Mouse (Mus musculus): ENCODE results near the gene Vtn. TPM values are rescaled to one million over a fixed set of nuclear protein-coding genes. Genes with fewer than 3 reads are reported as not detected.

Vtn gene
- 6.4 and 10.8 TPM in 2 replicates for polyA plus RNA-seq (2012; ENCODE audit: insufficient read depth, insufficient read length, missing spikeins)

GRCm38 (mm10) chr11:78499004-78499403 is at the start of gene Vtn:
Gene Vtn (plus strand): TSS chr11:78499091.
- Histone ChIP-seq H3K4me3 (ENCODE audit: insufficient read depth, low read depth, low read length) (peak within 1 kb of the TSS; percentile 61), H3K27ac (replicated peaks; ENCODE audit: low read depth, low read length) (peak within 1 kb of the TSS; percentile 35; the same call in 1 of the 2 replicates), H3K4me1 (ENCODE audit: control insufficient read depth, insufficient read depth, insufficient read length, low read length) (no peaks in the 10 kb centered on the region)

- H3K4me3 ChIP-seq (ENCODE audit: insufficient read depth, low read depth, low read length) = no peak overlapping the region
- no peak overlapping the region for H3K27ac ChIP-seq (replicated peaks; ENCODE audit: low read depth, low read length)
Observed at GRCm38 (mm10) chr11:78450337-78450736, 48.6 kb upstream of the Vtn start.

GRCm38 (mm10) chr11:78453675-78454074 is 45.2 kb upstream of the Vtn start:
- Histone ChIP-seq H3K4me3 (ENCODE audit: insufficient read depth, low read depth, low read length) (no peak overlapping the region), H3K4me1 (ENCODE audit: control insufficient read depth, insufficient read depth, insufficient read length, low read length) (no peaks in the 10 kb centered on the region), H3K27ac (replicated peaks; ENCODE audit: low read depth, low read length) (no peak overlapping the region)

More at GRCm38 (mm10) chr11:78450337-78450736, 48.6 kb upstream of the Vtn start:
- no peaks in the 10 kb centered on the region for H3K4me1 ChIP-seq (ENCODE audit: control insufficient read depth, insufficient read depth, insufficient read length, low read length)

DNA sequence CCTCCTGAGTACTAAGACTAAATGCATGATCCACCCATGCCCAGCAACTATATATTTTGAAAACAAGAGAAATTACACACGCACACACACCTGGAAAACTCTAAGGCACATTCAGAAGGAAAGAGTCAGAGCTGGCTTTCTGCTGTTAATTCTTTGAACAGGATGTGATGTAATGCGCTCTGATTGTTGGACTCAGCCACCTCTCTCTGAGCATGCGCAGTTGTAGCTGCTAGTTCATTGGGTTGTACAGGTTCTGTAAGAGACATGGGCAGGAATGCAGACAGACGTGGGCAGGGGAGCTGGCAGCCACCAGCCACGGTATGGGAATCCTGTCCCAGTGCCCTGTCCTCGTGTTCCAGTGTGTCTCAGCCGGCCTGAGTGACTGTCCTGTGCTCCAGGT is 44.6 kb upstream of the Vtn start:
- H3K4me3 ChIP-seq (ENCODE audit: insufficient read depth, low read depth, low read length) = no peak overlapping the region
- H3K4me1 ChIP-seq (ENCODE audit: control insufficient read depth, insufficient read depth, insufficient read length, low read length) = no peaks in the 10 kb centered on the region
- no peak overlapping the region for H3K27ac ChIP-seq (replicated peaks; ENCODE audit: low read depth, low read length)

- Histone ChIP-seq H3K4me1 (ENCODE audit: control insufficient read depth, insufficient read depth, insufficient read length, low read length) (no peaks in the 10 kb centered on the region), H3K27ac (replicated peaks; ENCODE audit: low read depth, low read length) (no peak overlapping the region), H3K4me3 (ENCODE audit: insufficient read depth, low read depth, low read length) (no peak overlapping the region)
Observed at GRCm38 (mm10) chr11:78455308-78455707, 43.6 kb upstream of the Vtn start.

DNA sequence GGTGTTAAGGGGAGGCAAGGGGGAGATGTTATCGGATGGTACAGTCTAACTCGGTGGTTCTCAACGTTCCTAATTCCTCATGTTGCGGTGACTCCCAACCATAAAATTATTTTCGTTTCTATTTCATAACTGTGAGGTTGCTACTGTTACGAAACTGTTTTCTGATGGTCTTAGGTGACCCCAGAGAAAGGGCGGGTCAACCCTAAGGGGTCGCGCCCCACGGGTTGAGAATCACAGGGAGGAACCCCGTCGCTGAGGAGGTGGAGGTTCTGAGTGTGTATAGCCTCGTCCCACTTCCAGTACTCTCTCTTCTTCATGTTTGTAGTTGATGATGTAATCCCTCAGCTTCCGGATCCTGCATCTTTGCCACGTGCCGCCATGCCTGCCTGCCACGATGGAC is 40.2 kb upstream of the Vtn start:
- Histone ChIP-seq H3K27ac (replicated peaks; ENCODE audit: low read depth, low read length) (no peak overlapping the region), H3K4me1 (ENCODE audit: control insufficient read depth, insufficient read depth, insufficient read length, low read length) (no peaks in the 10 kb centered on the region), H3K4me3 (ENCODE audit: insufficient read depth, low read depth, low read length) (no peak overlapping the region)

GRCm38 (mm10) chr11:78461894-78462293 is 37.0 kb upstream of the Vtn start:
- no peak overlapping the region for H3K4me3 ChIP-seq (ENCODE audit: insufficient read depth, low read depth, low read length)
- H3K27ac ChIP-seq (replicated peaks; ENCODE audit: low read depth, low read length) = no peak overlapping the region
- peaks cover 3% of the 10 kb centered on the region for H3K4me1 ChIP-seq (ENCODE audit: control insufficient read depth, insufficient read depth, insufficient read length, low read length)

DNA sequence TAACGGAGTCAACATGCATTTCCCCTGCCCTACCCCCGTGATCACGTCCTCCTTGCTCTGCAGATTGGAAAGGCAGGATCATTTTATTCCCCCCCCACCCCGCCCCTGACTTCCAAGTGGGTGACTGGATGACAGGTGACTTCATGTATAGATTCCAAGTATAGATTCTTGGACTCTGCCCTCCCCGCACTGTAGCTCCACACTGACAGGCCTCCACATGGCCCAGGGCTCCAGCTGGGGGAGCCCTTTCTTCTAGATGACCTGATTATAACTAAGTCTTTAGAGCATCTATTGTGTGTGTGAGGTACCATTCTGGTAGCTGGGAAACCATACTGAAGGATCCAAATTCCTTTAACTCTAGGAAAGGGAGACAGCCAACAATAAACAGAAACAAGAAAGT is 36.2 kb upstream of the Vtn start:
- Histone ChIP-seq H3K4me1 (ENCODE audit: control insufficient read depth, insufficient read depth, insufficient read length, low read length) (peaks cover 3% of the 10 kb centered on the region), H3K27ac (replicated peaks; ENCODE audit: low read depth, low read length) (no peak overlapping the region), H3K4me3 (ENCODE audit: insufficient read depth, low read depth, low read length) (no peak overlapping the region)

DNA sequence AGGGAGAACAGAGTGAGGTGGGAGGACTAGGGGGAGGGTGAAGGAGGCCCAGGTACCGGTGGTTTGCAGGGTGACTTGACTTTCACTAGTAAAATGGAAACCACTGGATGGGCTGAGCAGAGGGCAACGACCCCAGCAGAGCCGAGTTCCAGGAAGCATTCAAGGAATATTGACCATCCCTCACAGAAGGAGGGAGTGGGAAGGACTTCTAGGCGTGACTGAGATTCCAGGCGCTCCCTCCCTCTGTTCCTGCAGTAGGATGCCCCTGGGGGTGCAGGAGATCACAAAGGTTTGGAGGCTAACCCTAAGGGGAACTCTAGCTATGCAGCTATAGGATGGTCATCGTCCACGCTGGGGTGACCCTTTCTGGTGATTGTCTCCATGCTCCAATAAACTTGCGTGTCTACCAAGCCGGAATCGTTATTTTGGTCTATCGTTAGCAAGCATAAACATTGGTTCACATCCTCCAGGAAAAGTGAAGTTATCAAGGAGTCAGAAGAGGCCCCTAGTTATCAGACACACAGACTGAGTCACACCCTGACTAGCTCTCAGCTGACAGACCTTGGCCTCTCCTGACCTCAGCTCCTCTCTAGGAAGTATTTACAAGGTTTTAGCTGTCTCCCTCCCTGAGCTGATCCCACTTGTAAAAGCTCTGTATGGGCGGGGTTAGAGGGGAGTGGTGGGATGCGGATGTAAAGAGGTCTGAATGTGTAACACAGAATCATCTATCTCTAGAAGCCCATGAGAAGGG is 35.4 kb upstream of the Vtn start:
- peaks cover 3% of the 10 kb centered on the region for H3K4me1 ChIP-seq (ENCODE audit: control insufficient read depth, insufficient read depth, insufficient read length, low read length)
- no peak overlapping the region for H3K27ac ChIP-seq (replicated peaks; ENCODE audit: low read depth, low read length)
- H3K4me3 ChIP-seq (ENCODE audit: insufficient read depth, low read depth, low read length) = no peak overlapping the region

GRCm38 (mm10) chr11:78465116-78465515 is 33.8 kb upstream of the Vtn start:
- H3K4me1 ChIP-seq (ENCODE audit: control insufficient read depth, insufficient read depth, insufficient read length, low read length) = peaks cover 3% of the 10 kb centered on the region
- H3K27ac ChIP-seq (replicated peaks; ENCODE audit: low read depth, low read length) = no peak overlapping the region; the same call in 1 of the 2 replicates
- peak overlapping the region; percentile 7; the same call in 1 of the 2 replicates for H3K4me3 ChIP-seq (ENCODE audit: insufficient read depth, low read depth, low read length)

DNA sequence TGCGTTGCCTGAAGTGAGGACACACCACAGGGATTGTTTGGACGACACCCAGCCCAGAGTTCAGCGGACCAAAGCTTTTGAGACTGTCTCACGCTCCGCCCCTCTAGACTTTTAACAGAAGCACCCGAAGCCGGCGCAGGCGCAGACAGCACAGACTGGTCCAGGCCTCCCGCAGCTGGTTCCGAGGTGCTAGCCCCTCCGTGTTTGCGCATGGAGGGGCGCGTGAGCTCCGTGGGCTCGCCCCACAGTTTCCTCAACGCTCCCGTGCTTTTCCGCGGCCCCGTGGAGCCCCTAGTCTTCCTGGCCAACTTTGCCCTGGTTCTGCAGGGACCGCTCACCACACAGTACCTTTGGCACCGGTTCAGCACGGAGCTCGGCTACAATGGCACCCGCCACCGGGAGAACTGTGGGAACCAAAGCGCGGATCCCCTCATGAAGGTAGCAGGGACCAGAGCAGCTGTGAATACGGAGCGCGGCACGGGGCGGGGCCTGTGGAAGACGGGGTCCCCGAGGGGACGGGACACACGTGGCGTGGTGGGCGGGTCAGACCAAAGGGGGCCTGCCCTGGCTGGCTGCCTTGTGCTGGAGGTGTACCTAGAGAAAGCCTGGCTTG is 33.2 kb upstream of the Vtn start, which contains the start of gene Slc46a1:
Slc46a1 (plus strand) TSS at position 130 of the 613 bp plus-strand sequence.
- Histone ChIP-seq H3K4me3 (ENCODE audit: insufficient read depth, low read depth, low read length) (peak within 1 kb of the TSS; percentile 79), H3K4me1 (ENCODE audit: control insufficient read depth, insufficient read depth, insufficient read length, low read length) (peaks cover 3% of the 10 kb centered on the region), H3K27ac (replicated peaks; ENCODE audit: low read depth, low read length) (peak within 1 kb of the TSS; percentile 72)

DNA sequence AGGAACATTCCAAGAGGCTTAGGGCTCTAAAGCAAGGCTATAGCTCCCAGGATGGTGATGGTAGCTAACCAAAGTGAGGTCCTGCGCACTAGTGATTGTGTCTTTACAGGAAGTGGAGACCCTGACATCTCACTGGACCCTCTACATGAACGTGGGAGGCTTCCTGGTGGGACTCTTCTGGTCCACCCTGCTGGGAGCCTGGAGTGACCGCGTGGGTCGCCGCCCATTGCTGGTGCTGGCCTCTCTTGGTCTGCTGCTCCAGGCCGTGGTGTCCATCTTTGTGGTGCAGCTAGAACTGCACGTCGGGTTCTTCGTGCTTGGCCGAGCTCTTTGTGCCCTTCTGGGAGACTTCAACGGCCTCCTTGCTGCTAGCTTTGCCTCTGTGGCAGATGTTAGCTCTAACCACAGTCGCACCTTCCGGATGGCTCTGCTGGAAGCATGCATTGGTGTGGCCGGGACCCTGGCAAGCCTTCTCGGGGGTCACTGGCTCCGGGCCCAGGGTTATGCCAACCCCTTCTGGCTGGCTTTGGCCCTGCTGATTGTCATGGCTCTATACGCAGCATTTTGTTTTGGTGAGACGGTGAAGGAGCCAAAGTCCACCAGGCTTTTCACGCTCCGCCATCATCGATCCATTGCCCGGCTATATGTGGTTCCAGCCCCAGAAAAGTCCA is 32.5 kb upstream of the Vtn start:
- no peak overlapping the region for H3K27ac ChIP-seq (replicated peaks; ENCODE audit: low read depth, low read length)
- peak overlapping the region; percentile 79 for H3K4me3 ChIP-seq (ENCODE audit: insufficient read depth, low read depth, low read length)
- peaks cover 3% of the 10 kb centered on the region for H3K4me1 ChIP-seq (ENCODE audit: control insufficient read depth, insufficient read depth, insufficient read length, low read length)

- Histone ChIP-seq H3K4me3 (ENCODE audit: insufficient read depth, low read depth, low read length) (no peak overlapping the region), H3K4me1 (ENCODE audit: control insufficient read depth, insufficient read depth, insufficient read length, low read length) (peaks cover 3% of the 10 kb centered on the region), H3K27ac (replicated peaks; ENCODE audit: low read depth, low read length) (no peak overlapping the region)
Observed at GRCm38 (mm10) chr11:78467515-78467914, 31.4 kb upstream of the Vtn start.

GRCm38 (mm10) chr11:78467932-78468331 is 31.0 kb upstream of the Vtn start:
- Histone ChIP-seq H3K4me1 (ENCODE audit: control insufficient read depth, insufficient read depth, insufficient read length, low read length) (peaks cover 3% of the 10 kb centered on the region), H3K4me3 (ENCODE audit: insufficient read depth, low read depth, low read length) (no peak overlapping the region)

DNA sequence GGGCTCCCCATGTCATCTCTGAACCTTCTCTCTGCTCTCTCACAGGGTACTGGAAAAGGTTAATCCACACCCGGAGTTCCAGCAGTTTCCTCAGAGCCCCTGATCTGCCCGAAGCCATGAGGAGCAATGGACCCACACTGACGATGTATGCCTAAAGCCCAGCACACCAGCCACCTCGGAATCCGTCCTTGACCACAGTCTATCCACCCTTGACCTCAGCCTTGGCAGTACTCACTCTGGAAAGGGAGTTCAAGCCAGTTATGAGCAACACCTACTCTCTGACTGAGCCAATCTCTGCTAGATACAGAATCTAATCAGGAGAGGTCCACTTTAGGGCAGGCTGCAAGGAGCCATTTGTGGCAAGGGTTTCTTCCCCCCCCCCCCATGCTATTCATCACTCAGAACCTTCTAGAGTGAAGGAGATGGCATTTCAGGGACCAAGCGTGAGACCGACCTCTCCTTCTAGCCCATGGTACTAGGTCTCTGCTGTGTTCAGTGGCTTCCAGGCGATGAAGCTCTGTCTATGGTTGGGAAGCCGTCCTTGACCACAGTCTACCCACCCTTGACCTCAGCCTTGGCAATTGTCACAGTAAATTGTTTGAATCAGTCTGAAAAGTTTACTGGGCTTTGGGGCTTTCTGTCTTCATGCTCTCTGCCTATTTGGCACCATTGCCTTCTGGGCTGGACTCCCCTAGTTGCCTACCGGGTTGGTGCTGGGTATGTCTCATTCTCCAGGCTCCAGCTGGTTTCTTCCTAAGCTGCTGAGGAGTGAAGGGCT is 27.4 kb upstream of the Vtn start:
- Histone ChIP-seq H3K27ac (replicated peaks; ENCODE audit: low read depth, low read length) (no peak overlapping the region), H3K4me3 (ENCODE audit: insufficient read depth, low read depth, low read length) (no peak overlapping the region), H3K4me1 (ENCODE audit: control insufficient read depth, insufficient read depth, insufficient read length, low read length) (no peaks in the 10 kb centered on the region)

More at GRCm38 (mm10) chr11:78467932-78468331, 31.0 kb upstream of the Vtn start:
- H3K27ac ChIP-seq (replicated peaks; ENCODE audit: low read depth, low read length) = no peak overlapping the region
